Mouse (Mus musculus): ENCODE data around the gene Cdhr3.
"Not testable (repeated sequence)": the region's sequence is repeated elsewhere in the genome, so short reads cannot be mapped to it uniquely, and the experiment has no call there.

Cdhr3 gene

GRCm38 (mm10) chr12:33005858-33006257, 86.8 kb downstream of the Cdhr3 start:
- no peak for DNase-seq (ENCODE audit: low spot score)

- DNase-seq (ENCODE audit: low spot score) = peak; percentile 30
Observed at GRCm38 (mm10) chr12:33003339-33003965, 89.2 kb downstream of the Cdhr3 start.

GRCm38 (mm10) chr12:33000402-33000801, 92.3 kb downstream of the Cdhr3 start:
- DNase-seq (ENCODE audit: low spot score) = no peak

GRCm38 (mm10) chr12:32999778-33000177, 92.9 kb downstream of the Cdhr3 start:
- not testable (repeated sequence) for DNase-seq (ENCODE audit: low spot score)

GRCm38 (mm10) chr12:32998766-32999165, 93.9 kb downstream of the Cdhr3 start:
- DNase-seq (ENCODE audit: low spot score) = no peak

- DNase-seq (ENCODE audit: low spot score) = no peak
Observed at GRCm38 (mm10) chr12:32995081-32995834, 97.4 kb downstream of the Cdhr3 start.

GRCm38 (mm10) chr12:32994081-32994480, 98.6 kb downstream of the Cdhr3 start:
- no peak for DNase-seq (ENCODE audit: low spot score)

GRCm38 (mm10) chr12:32989731-32990130, 102.9 kb downstream of the Cdhr3 start:
- DNase-seq (ENCODE audit: low spot score) = no peak

GRCm38 (mm10) chr12:32986284-32986683, 106.4 kb downstream of the Cdhr3 start:
- no peak for DNase-seq (ENCODE audit: low spot score)
